Mouse (Mus musculus): ENCODE measurements around the gene Drp2. TPM values are rescaled to one million over a fixed set of nuclear protein-coding genes. Genes with fewer than 3 reads are reported as not detected.
A peak's percentile ranks its signal among the peaks of the same experiment; 100 is the strongest.

Gene Drp2
- total RNA-seq (2021): 10 to 100 TPM; 53.9 to 55.4 TPM

DNA sequence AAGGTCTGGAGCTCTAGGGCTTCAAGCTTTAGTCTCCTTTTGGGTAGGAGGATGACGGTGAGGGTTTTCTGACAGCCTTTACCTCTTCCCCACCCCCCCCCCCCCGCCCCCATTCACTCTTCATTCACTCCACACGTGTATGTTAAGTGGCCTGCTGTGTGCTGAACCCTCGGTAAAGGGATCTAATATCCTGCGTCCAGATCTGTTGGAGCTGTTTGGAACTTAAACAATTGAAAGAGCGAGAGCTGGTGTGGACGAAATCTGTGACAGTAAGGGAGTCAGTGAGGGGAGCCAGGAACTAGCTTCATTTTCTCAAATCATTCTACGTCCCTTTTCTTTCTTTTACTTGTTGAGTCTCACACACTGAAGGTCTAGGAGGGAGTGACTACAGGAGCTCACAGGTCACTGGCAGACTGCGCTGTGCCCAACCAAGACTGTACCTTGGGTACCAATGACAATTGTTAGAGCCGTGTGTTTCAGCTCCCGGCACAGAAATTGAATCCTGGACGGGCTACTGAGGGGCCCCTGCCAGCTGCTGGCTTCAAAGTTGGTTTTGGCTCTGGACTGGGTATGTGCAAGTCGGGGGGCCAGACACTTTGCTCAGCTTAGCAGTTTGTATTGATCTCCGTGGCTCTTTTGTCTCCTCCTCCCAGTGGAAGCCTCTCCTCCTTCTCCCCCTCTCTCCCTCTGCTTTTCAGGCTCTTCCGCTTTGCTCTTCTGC lies at the start of gene Drp2:
Gene Drp2, plus strand, starts transcription at position 689 of the 721 bp plus-strand sequence.
- intact Hi-C loops (cut with DNase I): no loop called here

DNA sequence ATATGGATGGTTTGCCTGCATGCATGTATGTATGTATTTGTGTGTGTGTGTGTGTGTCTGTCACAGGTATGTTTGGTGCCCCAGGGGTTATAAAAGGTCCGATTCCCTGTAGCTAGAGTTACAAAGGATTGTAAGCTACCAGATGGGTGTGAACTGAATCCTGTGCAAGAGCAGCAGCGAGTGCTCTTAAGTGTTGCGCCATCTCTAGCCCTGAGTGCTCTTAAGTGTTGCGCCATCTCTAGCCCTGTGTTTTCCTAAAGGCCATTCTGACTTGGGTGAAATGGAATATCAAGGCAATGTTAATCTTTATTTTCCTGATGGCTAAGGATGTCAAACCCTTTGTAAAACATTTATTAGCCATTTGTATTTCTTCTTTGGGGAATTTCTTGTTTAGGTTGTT lies 45.0 kb upstream of the Drp2 start:
- DNase-seq (ENCODE audit: extremely low spot score in 1 of 2, low spot score in 2 of 2): no peak
- intact Hi-C loops (cut with DNase I): no loop called here

More for the DNA sequence above, at the start of gene Drp2:
- DNase-seq (ENCODE audit: extremely low spot score in 1 of 2, low spot score in 2 of 2): peak in 1 of 2 experiments; percentile 8

DNA sequence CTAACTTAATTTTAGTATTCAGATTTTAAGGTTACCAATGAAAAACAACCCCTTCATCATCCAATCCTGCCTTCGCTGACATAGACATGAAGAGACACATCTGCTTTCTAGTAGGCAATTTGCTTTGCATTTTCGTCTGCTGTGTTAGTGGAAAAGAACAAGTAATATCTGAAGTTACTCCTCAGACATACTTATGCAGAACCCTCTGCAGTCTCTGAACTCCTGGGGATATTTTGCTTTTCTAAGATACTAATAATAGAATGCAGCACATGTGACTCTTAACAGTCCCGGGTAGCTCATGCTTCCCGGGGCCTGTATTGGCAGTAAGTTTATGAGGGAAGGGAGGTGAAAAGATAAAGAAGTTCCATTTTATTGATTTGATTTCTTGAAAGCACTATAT lies 42.2 kb upstream of the Drp2 start:
- no peak for DNase-seq (ENCODE audit: extremely low spot score in 1 of 2, low spot score in 2 of 2)
- intact Hi-C loops (cut with DNase I): no loop called here

DNA sequence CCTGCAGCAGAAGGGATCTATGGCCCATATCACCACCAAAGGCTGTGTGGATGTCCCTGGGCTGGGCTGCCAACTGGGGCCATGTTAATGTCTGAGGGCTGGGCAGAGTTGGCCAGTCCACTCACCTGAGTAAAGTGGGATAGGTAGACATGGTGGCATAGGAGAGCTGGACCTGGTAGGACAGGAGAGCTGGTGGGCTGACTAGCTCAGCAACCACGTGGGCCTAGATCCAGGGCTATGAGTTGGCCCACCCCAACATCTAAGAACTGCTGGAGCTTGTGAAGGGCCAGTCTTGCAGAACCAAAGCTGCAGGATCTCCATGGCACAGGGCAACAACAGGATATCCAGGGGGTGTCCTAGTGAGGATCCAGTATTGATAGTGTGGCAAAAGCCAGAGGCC lies 38.9 kb upstream of the Drp2 start:
- intact Hi-C loops (cut with DNase I): no loop called here
- DNase-seq (ENCODE audit: extremely low spot score in 1 of 2, low spot score in 2 of 2): no peak

DNA sequence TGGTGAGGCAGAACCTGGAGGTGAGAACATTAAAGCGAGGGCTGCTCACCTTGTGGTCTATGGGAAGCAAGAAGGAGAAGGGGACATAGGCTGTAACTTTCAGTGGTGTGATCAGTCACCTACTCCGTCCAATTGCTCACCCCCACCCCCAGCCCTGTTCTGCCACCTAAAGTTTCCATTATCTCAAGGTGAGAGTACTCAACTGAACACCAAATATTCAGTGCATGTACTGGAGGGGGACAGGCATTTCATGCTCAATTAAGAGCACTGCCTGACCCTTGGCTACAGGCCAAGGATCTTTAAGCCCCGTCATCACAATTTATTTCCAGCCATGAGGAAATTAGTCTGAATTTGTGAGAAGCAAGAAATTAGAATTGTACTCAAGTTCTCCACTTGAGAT lies 37.8 kb upstream of the Drp2 start:
- DNase-seq (ENCODE audit: extremely low spot score in 1 of 2, low spot score in 2 of 2): no peak
- intact Hi-C loops (cut with DNase I): no loop called here

DNA sequence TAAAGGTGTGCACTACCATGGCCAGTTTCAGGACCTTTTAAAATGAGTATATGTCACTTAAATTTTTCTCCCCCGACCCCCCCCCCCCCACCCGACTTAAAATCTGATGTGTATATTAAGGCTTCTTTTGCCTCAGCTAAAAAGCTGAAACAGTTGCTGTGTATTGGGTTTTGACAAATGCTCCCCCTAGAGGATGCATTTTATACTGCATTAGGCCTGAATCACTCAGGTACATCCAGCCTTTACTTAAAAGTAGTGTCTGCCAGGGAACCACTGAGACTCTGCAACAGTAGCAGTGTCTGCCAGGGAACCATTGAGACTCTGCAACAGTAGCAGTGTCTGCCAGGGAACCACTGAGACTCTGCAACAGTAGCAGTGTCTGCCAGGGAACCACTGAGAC lies 33.1 kb upstream of the Drp2 start:
- intact Hi-C loops (cut with DNase I): no loop called here
- DNase-seq (ENCODE audit: extremely low spot score in 1 of 2, low spot score in 2 of 2): no peak

DNA sequence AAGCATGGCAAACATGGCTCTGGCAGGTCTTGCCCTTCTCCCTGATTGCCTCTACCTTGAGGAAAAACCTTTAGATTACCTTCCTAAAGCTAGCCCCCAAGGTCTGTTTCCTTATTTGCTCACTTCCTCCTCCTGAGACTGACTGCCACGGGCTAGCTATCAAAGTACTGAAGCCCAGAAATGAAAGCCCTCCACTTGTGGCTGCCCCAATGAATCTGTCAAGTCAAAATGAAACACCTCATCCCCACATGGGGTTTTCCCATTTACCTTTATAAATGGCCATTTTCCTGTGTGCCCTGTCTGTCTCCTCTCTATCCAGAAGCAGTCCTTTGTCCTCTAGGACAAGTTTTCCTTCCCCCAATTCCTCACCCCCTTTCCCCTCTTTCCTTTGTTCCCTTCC lies 30.2 kb upstream of the Drp2 start:
- DNase-seq (ENCODE audit: extremely low spot score in 1 of 2, low spot score in 2 of 2): no peak
- intact Hi-C loops (cut with DNase I): no loop called here

DNA sequence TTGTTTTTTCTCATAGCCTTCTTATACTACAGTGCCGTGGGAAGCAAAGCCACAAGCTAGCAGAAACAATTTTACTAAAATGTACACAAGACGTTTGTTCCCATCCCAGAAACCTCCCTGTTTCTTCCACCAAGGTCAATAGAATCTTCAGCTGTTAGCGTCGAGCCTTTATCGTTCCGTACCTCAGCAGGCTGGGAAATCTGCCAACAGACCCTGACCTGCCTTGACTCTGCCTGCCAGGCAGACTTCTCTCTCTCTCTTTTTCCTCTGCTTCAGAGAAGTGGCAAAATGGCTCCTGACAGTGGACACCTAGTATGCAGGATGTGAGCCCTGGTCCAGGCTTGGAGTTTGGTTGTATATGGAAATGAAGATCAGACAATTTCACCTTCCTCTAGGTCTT lies 19.5 kb upstream of the Drp2 start:
- intact Hi-C loops (cut with DNase I): no loop called here
- no peak for DNase-seq (ENCODE audit: extremely low spot score in 1 of 2, low spot score in 2 of 2)

DNA sequence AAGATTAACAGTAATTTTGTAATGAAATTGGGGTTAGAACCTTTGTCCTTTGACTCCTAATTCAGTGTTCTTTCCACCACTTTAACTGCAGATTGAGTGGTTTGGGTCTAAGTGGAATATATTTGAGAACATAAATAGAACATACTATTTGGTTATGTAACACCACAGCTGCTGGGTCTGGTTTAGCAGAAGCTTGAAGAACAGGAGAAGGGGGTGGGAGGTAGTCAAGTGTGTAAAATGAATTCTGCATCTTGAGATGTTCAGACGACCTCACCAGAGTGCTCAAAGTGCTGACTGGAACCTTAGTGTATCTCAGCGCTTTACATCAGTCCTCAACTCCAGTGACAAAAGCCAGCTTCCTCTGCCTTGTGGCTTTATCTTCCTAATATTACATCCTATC lies 5.4 kb upstream of the Drp2 start:
- no peak for DNase-seq (ENCODE audit: extremely low spot score in 1 of 2, low spot score in 2 of 2)
- intact Hi-C loops (cut with DNase I): no loop called here

DNA sequence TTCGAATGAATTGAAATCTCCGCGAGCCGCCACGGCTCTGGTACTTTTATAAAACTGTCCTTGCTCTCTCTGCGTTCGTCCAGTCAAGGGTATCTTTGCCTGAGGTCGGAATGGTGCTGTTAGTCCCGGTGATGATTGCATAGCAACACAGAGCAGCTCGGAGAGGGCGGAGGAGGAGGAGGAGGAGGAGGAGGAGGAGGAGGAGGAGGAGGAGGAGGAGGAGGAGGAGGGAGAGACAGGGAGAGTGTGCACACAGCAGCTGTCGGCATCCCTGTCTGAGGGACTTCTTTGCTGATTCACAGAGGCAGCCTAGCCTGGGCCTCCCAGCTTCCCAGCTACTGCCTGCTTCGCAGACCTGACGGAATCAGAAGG lies 219 bp downstream of the Drp2 start:
- intact Hi-C loops (cut with DNase I): no loop called here

DNA sequence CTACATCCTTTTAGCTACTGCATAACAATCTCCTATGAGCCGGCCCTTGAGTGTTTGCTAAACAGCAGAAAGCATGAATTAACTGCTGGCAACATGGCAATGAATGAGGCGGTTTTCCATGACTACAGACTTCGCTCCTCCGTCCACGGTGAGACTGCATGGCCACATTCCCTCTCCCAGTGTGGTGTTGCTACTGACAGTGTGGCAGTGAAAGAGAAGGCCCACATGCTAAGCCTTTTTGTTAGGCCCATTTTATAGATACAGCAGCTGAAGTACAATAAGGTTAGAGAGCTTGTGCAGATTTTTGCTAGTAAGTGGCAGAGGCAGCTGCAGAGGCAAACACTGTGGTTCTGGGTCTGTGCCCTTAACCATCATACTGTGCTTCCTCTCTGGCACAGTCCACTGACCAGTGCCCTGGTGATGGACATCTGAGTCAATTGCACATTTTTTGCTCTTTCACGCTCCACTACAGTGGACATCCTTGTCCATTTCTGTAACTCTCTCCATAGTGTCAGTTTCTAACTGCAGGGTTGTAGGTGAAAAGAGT lies 5.1 kb downstream of the Drp2 start:
- intact Hi-C loops (cut with DNase I): no loop called here
- no peak for DNase-seq (ENCODE audit: extremely low spot score in 1 of 2, low spot score in 2 of 2)

More for the DNA sequence above, 219 bp downstream of the Drp2 start:
- no peak for DNase-seq (ENCODE audit: extremely low spot score in 1 of 2, low spot score in 2 of 2)

DNA sequence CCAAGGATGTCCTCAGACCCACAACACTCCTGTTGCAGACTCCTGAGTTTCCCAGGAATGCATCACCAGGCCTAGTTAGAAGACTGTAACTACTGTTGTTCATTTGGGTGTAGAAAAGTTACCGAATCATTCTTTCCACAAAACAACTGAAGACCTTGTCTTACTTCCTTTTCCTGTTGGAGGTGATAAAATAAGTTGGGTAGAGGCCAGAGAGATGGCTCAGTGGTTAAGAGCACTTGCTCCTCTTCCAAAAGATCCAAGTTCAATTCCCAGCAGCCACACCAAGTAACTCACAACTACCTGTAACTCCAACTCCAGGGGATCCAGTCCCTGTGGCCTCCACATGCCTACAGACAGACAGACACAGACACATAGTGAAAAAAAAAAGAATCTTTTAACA lies 7.7 kb downstream of the Drp2 start:
- intact Hi-C loops (cut with DNase I): no loop called here
- no peak for DNase-seq (ENCODE audit: extremely low spot score in 1 of 2, low spot score in 2 of 2)

DNA sequence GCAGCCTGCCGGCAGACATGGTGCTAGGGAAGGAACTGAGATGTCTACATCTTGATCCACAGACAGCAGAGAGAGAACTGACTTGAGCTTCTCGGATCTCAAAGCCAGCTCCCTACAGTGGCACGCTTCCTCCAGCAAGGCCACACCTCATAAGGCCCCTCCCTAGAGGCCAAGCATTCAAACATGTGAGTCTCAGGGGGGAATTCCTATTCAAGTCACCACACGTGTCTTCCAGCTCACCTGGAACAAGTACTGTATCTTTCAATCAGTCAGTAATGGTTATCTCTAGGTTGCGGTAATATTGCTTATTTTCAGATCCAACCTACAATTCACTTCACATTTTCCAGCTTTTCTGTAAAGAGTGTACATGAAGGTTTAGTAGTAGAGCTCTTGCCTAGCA lies 15.7 kb downstream of the Drp2 start:
- intact Hi-C loops (cut with DNase I): no loop called here

DNA sequence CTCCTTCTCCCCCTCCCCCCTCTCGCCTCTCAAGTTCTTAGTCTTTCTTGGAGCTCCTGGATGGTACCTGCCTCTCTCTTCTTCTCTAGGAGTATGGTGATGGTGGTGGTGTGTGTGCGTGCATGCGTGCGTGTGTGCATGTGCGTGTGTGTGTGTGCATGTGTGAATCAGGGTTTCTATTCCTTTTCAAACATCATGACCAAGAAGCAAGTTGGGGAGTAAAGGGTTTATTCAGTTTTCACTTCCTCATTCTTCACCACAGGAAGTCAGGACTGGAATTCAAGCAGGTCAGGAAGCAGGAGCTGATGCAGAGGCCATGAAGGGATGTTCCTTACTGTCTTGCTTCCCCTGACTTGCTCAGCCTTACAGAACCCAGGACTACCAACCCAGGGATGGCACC lies 19.9 kb downstream of the Drp2 start:
- no peak for DNase-seq (ENCODE audit: extremely low spot score in 1 of 2, low spot score in 2 of 2)
- intact Hi-C loops (cut with DNase I): no loop called here

More for the DNA sequence above, 15.7 kb downstream of the Drp2 start:
- no peak for DNase-seq (ENCODE audit: extremely low spot score in 1 of 2, low spot score in 2 of 2)

DNA sequence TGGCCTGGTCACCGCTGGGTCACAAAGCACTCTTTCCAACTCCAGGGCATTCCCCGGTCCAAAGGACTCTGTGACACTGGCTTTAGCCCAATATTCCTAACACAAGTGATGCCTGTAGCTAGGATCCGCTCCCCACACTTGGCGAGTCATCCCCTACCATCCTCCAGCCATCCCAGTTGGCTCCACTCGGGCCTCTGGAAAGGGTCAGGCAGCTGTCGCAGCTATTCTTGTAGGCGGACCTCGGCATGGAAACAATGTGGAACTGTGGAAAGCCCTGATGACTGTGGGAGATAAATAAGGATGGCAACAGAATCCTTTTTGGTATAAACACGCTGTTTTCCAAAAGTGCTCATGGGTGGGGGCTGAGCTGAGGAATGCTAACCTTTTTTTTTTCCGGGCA lies 21.4 kb downstream of the Drp2 start:
- no peak for DNase-seq (ENCODE audit: extremely low spot score in 1 of 2, low spot score in 2 of 2)
- intact Hi-C loops (cut with DNase I): no loop called here

DNA sequence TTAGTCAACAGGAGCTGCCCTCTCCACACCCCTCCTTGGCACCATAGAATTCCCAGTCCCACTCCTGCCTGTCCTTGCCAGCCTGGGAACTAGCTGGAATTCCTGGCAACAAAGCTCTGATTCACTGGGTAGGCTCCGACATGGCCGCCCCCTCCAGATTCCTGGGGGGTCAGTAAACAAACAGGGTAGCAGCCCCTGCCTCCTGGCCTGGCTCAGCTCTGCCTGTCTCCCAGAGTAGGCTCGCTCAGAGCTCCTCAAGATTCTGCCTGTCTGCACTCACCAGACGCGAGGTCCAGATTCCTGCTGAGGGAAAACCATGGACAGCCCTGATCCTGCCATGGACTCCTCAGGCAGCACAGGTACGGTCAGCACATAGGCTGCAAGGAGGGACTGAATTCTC lies 22.5 kb downstream of the Drp2 start:
- intact Hi-C loops (cut with DNase I): no loop called here

DNA sequence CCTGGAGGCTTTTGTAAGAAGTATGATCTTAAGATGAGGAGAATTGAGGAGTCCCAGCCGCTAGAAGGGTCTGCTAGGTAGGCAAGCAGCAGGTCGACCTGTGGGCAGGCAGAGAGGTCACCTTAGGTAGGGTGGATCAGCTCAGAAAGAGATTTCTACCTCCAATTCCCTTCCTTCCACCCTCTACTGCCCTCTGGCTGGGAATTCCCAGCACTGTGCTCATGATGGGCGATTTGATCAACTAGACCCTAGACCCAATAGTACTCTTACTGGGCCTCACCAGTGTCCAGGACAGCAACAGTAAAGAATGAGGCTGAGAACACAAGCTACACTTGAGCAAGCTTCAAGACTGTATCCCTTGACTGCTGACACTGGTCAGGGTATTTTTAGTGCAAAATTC lies 23.0 kb downstream of the Drp2 start:
- no peak for DNase-seq (ENCODE audit: extremely low spot score in 1 of 2, low spot score in 2 of 2)
- intact Hi-C loops (cut with DNase I): no loop called here

More for the DNA sequence above, 22.5 kb downstream of the Drp2 start:
- no peak for DNase-seq (ENCODE audit: extremely low spot score in 1 of 2, low spot score in 2 of 2)

DNA sequence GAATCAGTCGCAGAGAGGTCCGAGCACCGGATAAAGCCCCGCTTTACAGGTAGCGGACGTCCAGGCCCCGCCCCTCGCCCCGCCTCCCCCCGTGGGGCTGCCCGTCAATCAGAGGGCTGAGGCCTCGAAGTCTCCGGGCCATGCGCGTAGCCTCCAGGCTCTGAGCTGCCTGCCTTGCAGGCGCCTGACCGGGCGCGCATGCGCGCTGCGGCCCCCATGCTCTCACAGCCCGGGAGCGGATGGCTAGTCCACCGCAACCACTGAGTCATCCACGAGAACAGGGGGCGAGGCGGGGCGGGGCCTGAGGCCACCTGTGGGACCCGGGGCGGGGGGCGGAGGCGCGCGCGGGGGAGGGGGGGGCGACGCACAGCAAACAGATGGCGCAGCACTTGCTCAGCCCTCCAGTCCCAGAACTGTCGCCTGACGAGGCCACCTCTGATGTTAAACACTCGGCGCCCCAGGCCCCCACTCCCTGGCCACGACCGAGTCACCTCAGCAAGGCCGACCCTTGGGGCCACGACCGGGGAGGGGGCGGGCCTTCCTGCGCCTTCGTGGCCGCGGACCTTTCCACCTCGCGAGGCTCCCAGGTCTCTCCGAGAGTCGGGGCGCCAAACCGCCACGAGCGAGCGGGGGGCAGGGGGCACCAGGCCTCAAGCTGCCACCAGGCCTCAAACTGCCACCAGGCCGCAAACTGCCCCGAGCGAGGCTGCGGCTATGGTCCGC lies 70.8 kb downstream of the Drp2 start:
- intact Hi-C loops (cut with DNase I): no loop called here
- DNase-seq (ENCODE audit: extremely low spot score in 1 of 2, low spot score in 2 of 2): peak in 1 of 2 experiments; percentile 18

DNA sequence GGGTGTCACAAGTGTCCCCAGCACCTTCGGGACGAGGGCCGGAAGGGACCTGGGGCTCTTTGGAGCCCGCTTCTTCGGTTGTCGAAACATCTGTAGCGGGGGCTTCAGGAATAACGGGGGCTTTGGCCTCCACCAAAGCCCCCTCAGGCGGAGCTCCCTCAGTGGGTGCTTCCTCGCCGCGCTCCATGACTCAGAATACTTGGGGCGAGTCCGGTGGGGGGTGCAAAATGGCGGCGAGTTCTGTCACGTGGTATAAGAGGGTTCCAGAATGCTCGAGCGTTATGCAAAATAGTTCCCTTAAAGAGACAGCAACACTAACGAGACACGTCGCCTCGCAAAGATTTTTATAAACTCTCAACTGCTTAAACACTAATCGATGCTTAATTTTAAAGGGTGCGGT lies 71.9 kb downstream of the Drp2 start, which contains the start of gene Taf7l:
Gene Taf7l, minus strand, starts transcription at position 201 of the 400 bp plus-strand sequence.
- intact Hi-C loops (cut with DNase I): no loop called here
- no peak for DNase-seq (ENCODE audit: extremely low spot score in 1 of 2, low spot score in 2 of 2)

DNA sequence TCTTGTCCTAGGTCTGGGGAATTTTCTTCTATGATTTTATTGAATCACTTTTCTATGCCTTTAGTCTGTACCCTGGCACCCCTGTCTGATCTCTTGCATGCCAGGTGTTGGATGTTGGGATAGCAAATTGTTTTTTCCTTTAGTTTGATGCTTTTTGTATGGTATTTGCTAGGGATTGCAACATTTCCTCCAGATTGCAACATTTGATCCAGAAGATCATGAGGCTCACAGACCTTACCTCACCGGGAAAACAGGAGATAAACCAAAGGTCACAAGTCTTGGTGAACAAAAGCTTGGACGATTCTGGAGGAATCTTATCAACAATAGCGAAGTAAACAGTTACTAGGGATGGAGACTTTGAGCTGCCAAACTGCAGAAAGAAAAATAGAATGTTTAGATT lies 77.4 kb downstream of the Drp2 start:
- intact Hi-C loops (cut with DNase I): no loop called here
- no peak for DNase-seq (ENCODE audit: extremely low spot score in 1 of 2, low spot score in 2 of 2)

All from left cerebral cortex, postnatal 10 days (tissue).